Mouse (Mus musculus): Measurements from ENCODE around the gene Syf2.
A peak's percentile ranks its signal among the peaks of the same experiment; 100 is the strongest.

Gene Syf2

GRCm38 (mm10) chr4:134919733-134920540, 10.8 kb upstream of the Syf2 start:
- TF ChIP-seq GATA4 (IDR thresholded peaks at IDR 0.05; ENCODE audit: insufficient replicate concordance, low read length): no peak

GRCm38 (mm10) chr4:134920631-134921030, 10.1 kb upstream of the Syf2 start:
- no peak for TF ChIP-seq GATA4 (IDR thresholded peaks at IDR 0.05; ENCODE audit: insufficient replicate concordance, low read length)

GRCm38 (mm10) chr4:134921703-134922102, 9.0 kb upstream of the Syf2 start:
- no peak for TF ChIP-seq GATA4 (IDR thresholded peaks at IDR 0.05; ENCODE audit: insufficient replicate concordance, low read length)

GRCm38 (mm10) chr4:134922111-134922924, 8.4 kb upstream of the Syf2 start:
- peak; percentile 78; the same call in 1 of the 2 replicates for TF ChIP-seq GATA4 (IDR thresholded peaks at IDR 0.05; ENCODE audit: insufficient replicate concordance, low read length)

- TF ChIP-seq GATA4 (IDR thresholded peaks at IDR 0.05; ENCODE audit: insufficient replicate concordance, low read length): no peak
Measured at GRCm38 (mm10) chr4:134922925-134923244, 7.8 kb upstream of the Syf2 start.

- no peak for TF ChIP-seq GATA4 (IDR thresholded peaks at IDR 0.05; ENCODE audit: insufficient replicate concordance, low read length)
Measured at GRCm38 (mm10) chr4:134923258-134924018, 7.3 kb upstream of the Syf2 start, which contains the start of gene Rsrp1. Gene Rsrp1 (plus strand): TSS chr4:134923592.

GRCm38 (mm10) chr4:134924019-134924741, 6.5 kb upstream of the Syf2 start:
- peak; percentile 55; the same call in 1 of the 2 replicates for TF ChIP-seq GATA4 (IDR thresholded peaks at IDR 0.05; ENCODE audit: insufficient replicate concordance, low read length)

- no peak for TF ChIP-seq GATA4 (IDR thresholded peaks at IDR 0.05; ENCODE audit: insufficient replicate concordance, low read length)
Measured at GRCm38 (mm10) chr4:134925206-134925605, 5.5 kb upstream of the Syf2 start.

- TF ChIP-seq GATA4 (IDR thresholded peaks at IDR 0.05; ENCODE audit: insufficient replicate concordance, low read length): no peak
Measured at GRCm38 (mm10) chr4:134927815-134928463, 2.8 kb upstream of the Syf2 start.

- TF ChIP-seq GATA4 (IDR thresholded peaks at IDR 0.05; ENCODE audit: insufficient replicate concordance, low read length): no peak
Measured at GRCm38 (mm10) chr4:134928464-134928836, 2.2 kb upstream of the Syf2 start.

GRCm38 (mm10) chr4:134929536-134929935, 1.2 kb upstream of the Syf2 start:
- TF ChIP-seq GATA4 (IDR thresholded peaks at IDR 0.05; ENCODE audit: insufficient replicate concordance, low read length): no peak

GRCm38 (mm10) chr4:134930190-134930589, 508 bp upstream of the Syf2 start:
- no peak for TF ChIP-seq GATA4 (IDR thresholded peaks at IDR 0.05; ENCODE audit: insufficient replicate concordance, low read length)

- TF ChIP-seq GATA4 (IDR thresholded peaks at IDR 0.05; ENCODE audit: insufficient replicate concordance, low read length): no peak
Measured at GRCm38 (mm10) chr4:134937240-134938176, 6.8 kb downstream of the Syf2 start.
